Mouse (Mus musculus) midbrain, postnatal 0 days (tissue): ENCODE measurements around the gene Sox3. TPM values are rescaled to one million over a fixed set of nuclear protein-coding genes. Genes with fewer than 3 reads are reported as not detected.
A peak's percentile ranks its signal among the peaks of the same experiment; 100 is the strongest.

Experiments
- ATAC-seq: fragments of 200-750 bp; cut with Nextera tagmentation; 2 replicates; pipeline ENCODE4 v1.8.0; 2017; ENCODE audit warnings: moderate number of reproducible peaks, mild to moderate bottlenecking, moderate TSS enrichment, moderate library complexity; ENCODE audit not compliant: low FRiP score
- DNase-seq: peaks from one replicate; pipeline ENCODE4 v3.0.0-alpha.2; 2015; ENCODE audit warnings: low spot score
- H3K27ac ChIP-seq: fragments of 300-500 bp; sonication (generic); 2 replicates; pipeline ENCODE4 v1.5.1; 2014; ENCODE audit warnings: low read depth, mild to moderate bottlenecking, low read length, mixed read lengths
- H3K27me3 ChIP-seq: fragments of 300-500 bp; sonication (generic); 2 replicates; pipeline ENCODE4 v1.6.1; 2014; ENCODE audit warnings: low read length, control low read depth, mixed read lengths; ENCODE audit not compliant: insufficient read depth
- H3K36me3 ChIP-seq: fragments of 300-500 bp; sonication (generic); 2 replicates; pipeline ENCODE4 v1.6.1; 2014; ENCODE audit warnings: low read length, control low read depth, mixed read lengths; ENCODE audit not compliant: insufficient read depth
- H3K4me1 ChIP-seq: fragments of 300-500 bp; sonication (generic); 2 replicates; pipeline ENCODE4 v1.6.1; 2014; ENCODE audit warnings: mild to moderate bottlenecking, control low read depth, antibody characterized with exemption, low read length, mixed read lengths; ENCODE audit not compliant: insufficient read depth
- H3K4me2 ChIP-seq: fragments of 300-500 bp; sonication (generic); 2 replicates; pipeline ENCODE4 v1.6.1; 2014; ENCODE audit warnings: low read depth, mild to moderate bottlenecking, low read length, mixed read lengths; ENCODE audit not compliant: poor library complexity, severe bottlenecking
- H3K4me3 ChIP-seq: fragments of 300-500 bp; sonication (generic); 2 replicates; pipeline ENCODE4 v1.5.1; 2014; ENCODE audit warnings: low read depth, mild to moderate bottlenecking, low read length, moderate library complexity
- H3K9ac ChIP-seq: fragments of 300-500 bp; sonication (generic); replicated peaks from 2 replicates; pipeline ENCODE4 v1.6.1; 2014; ENCODE audit warnings: mild to moderate bottlenecking, low read length, moderate library complexity, mixed read lengths; ENCODE audit not compliant: poor library complexity, severe bottlenecking
- H3K9me3 ChIP-seq: fragments of 300-500 bp; sonication (generic); 2 replicates; pipeline ENCODE4 v1.6.1; 2016; ENCODE audit warnings: low read length, control low read depth
- CTCF ChIP-seq: IDR thresholded peaks from 2 replicates; pipeline ENCODE4 v1.5.1; 2016; ENCODE audit warnings: antibody characterized with exemption, mild to moderate bottlenecking
- WGBS: fragments of 180-500 bp; shearing (Covaris S2); extraction: QIAGEN DNeasy Blood & Tissue Kit; methylation state at CpG from one replicate; pipeline ENCODE4 v1.1.7; 2014; 5-methylcytosine and 5-hydroxymethylcytosine counted together
- polyA plus RNA-seq: library from polyadenylated mRNA; unstranded; fragments of >200 nt; fragmentation: Nextera tagmentation; extraction: Ambion mirVana; gene quantifications from 2 replicates; pipeline ENCODE4 v1.2.1, GENCODE M21; 2015
- total RNA-seq: library from RNA; depleted of rRNA; stranded (reverse); fragments of >200 nt; gene quantifications from 2 replicates; pipeline ENCODE4 v1.2.3, GENCODE M21; 2014; rRNA removed

Sox3 gene
- 6.7 and 7.9 TPM in 2 replicates for total RNA-seq
- polyA plus RNA-seq = 2.0 and 2.1 TPM in 2 replicates

DNA sequence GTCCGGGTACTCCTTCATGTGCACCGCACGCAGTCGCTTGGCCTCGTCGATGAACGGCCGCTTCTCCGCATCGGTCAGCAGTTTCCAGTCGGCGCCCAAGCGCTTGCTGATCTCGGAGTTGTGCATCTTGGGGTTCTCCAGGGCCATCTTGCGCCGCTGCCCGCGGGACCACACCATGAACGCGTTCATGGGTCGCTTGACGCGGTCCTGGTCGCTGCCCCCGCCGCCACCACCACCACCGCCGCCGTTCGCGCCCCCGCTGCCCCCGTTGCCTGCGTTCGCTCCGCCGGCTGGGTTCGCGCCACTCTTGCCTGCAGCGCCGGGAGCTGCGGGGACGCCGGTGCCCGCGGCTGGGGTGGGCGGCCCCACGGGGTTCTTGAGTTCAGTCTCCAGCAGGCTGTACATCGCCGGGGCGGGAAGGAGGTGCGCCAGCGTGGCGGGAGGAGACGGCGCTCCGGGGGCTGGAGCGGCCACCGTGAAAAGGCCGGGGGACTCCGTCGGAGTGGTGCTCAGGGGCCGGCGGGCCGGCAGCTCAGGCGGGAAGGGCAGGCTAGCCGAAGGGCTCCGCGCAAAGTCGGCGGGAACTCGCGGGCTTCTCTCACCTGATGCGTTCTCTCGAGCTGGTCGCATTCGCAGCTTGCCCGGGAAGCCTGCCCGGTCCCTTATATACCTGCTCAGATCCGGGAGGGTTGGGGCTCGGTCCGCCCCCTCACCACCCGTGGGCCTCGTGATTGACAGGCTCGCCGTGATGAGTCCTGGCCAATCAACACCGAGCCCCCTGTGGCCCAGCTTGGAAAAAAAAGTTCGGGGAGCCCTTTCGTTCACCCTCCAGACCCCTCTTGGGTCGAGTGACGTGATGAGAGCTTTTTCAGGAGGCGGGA is at the start of gene Sox3:
Sox3 (minus strand) TSS at position 630 of the 881 bp plus-strand sequence.
- TF ChIP-seq CTCF = no peak
- Histone ChIP-seq H3K9me3 (no peaks in the 10 kb centered on the region), H3K36me3 (no peaks in the 10 kb centered on the region), H3K27me3 (no peaks in the 10 kb centered on the region), H3K4me2 (peak within 1 kb of the TSS; percentile 61), H3K27ac (peak within 1 kb of the TSS; percentile 18; the same call in 1 of the 2 replicates), H3K9ac (peak within 1 kb of the TSS; percentile 42), H3K4me1 (no peaks in the 10 kb centered on the region), H3K4me3 (peak within 1 kb of the TSS; percentile 48)
- 30% methylated on average over 58 of the region's 92 CpGs for WGBS
- ATAC-seq (peak; percentile 67), DNase-seq (peak; percentile 51)

- no peak overlapping the region for H3K4me3 ChIP-seq
- no peaks in the 10 kb centered on the region for H3K27me3 ChIP-seq
- no peak for TF ChIP-seq CTCF
- no peak for DNase-seq
- H3K4me2 ChIP-seq = no peak overlapping the region
- H3K4me1 ChIP-seq = no peaks in the 10 kb centered on the region
- H3K36me3 ChIP-seq = no peaks in the 10 kb centered on the region
- no peak for ATAC-seq
- 83% methylated on average over 3 of the region's 3 CpGs for WGBS
- H3K27ac ChIP-seq = no peak overlapping the region
- H3K9ac ChIP-seq = no peak overlapping the region
- H3K9me3 ChIP-seq = no peaks in the 10 kb centered on the region
Measured at GRCm38 (mm10) chrX:60940225-60940624, 47.0 kb upstream of the Sox3 start.

DNA sequence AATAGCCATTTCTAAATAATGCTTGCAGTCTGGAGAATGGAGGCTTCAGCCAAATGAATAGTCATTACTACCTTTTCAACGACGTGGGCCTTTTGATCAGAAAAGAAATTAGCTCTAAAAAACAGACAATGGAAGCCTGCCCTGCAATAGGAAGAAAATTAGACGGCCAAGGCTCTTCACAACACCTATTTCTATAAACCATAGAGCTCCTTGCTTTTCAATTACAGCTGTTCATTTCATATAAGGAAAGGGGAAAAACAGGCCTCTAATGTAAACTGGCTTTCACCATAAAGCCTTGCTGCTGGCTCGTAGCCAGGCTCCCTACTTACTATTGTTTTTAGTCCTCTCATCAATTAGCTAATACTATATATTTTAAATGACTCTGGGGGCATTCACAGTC is 6.3 kb upstream of the Sox3 start:
- no peak for TF ChIP-seq CTCF
- H3K36me3 ChIP-seq = no peaks in the 10 kb centered on the region
- DNase-seq (no peak), ATAC-seq (no peak)
- no peak overlapping the region for H3K4me3 ChIP-seq
- no peak overlapping the region for H3K9ac ChIP-seq
- H3K27ac ChIP-seq = no peak overlapping the region
- no peaks in the 10 kb centered on the region for H3K4me1 ChIP-seq
- no peaks in the 10 kb centered on the region for H3K27me3 ChIP-seq
- no peak overlapping the region for H3K4me2 ChIP-seq
- H3K9me3 ChIP-seq = no peaks in the 10 kb centered on the region
- 50% methylated on average over 4 of the region's 4 CpGs for WGBS

GRCm38 (mm10) chrX:60898641-60899040 is 5.4 kb upstream of the Sox3 start:
- no peak overlapping the region for H3K9ac ChIP-seq
- H3K4me1 ChIP-seq = no peaks in the 10 kb centered on the region
- H3K9me3 ChIP-seq = no peaks in the 10 kb centered on the region
- no peak for DNase-seq
- ATAC-seq = no peak
- 23% methylated on average over 15 of the region's 18 CpGs for WGBS
- H3K27me3 ChIP-seq = no peaks in the 10 kb centered on the region
- H3K27ac ChIP-seq = no peak overlapping the region
- H3K36me3 ChIP-seq = no peaks in the 10 kb centered on the region
- TF ChIP-seq CTCF = no peak
- H3K4me3 ChIP-seq = no peak overlapping the region
- peak overlapping the region; percentile 18; the same call in 1 of the 2 replicates for H3K4me2 ChIP-seq

GRCm38 (mm10) chrX:60896296-60896695 is 3.1 kb upstream of the Sox3 start:
- Histone ChIP-seq H3K4me3 (no peak overlapping the region), H3K4me1 (no peaks in the 10 kb centered on the region), H3K27me3 (no peaks in the 10 kb centered on the region), H3K9me3 (no peaks in the 10 kb centered on the region), H3K9ac (no peak overlapping the region), H3K36me3 (no peaks in the 10 kb centered on the region), H3K27ac (no peak overlapping the region), H3K4me2 (no peak overlapping the region)
- WGBS = 16% methylated on average over 11 of the region's 13 CpGs
- no peak for ATAC-seq
- peak; percentile 26; the same call in 1 of the 2 replicates for TF ChIP-seq CTCF
- DNase-seq = peak; percentile 53

DNA sequence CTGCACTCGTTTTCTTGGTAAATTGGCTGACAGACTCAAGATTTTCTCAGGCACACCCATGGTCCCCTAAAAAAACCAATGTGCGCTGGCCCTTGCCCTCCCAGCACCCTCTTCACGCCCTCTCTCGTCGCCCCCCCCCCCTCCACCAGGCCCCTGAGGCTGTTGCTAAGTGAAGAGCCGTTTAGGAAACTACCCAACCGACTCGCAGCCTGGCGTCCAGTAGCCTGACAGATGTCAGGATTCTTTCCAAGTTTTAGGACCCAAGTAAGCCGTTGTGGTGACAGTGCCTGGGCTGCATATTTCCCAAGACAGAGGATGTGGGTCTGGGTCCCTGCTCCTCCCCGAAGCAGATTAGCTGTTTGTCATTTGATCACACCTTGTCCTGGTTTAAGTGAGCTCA is 2.2 kb upstream of the Sox3 start:
- H3K4me3 ChIP-seq = no peak overlapping the region
- H3K27me3 ChIP-seq = no peaks in the 10 kb centered on the region
- H3K4me1 ChIP-seq = no peaks in the 10 kb centered on the region
- H3K9me3 ChIP-seq = no peaks in the 10 kb centered on the region
- TF ChIP-seq CTCF = no peak
- H3K4me2 ChIP-seq = no peak overlapping the region
- H3K27ac ChIP-seq = no peak overlapping the region
- DNase-seq (peak; percentile 25), ATAC-seq (no peak)
- no peak overlapping the region for H3K9ac ChIP-seq
- H3K36me3 ChIP-seq = no peaks in the 10 kb centered on the region
- 14% methylated on average over 10 of the region's 11 CpGs for WGBS
